Mouse (Mus musculus): ENCODE measurements around the gene Myzap. TPM values are rescaled to one million over a fixed set of nuclear protein-coding genes. Genes with fewer than 3 reads are reported as not detected.

Gene Myzap
- 4.5 and 6.9 TPM in 2 replicates for polyA plus RNA-seq (2014; fragmentation: Nextera tagmentation; extraction: Ambion mirVana)

- no peak within 1 kb of the TSS for H3K27ac ChIP-seq (ENCODE audit: low read depth, low read length)
- no peaks in the 10 kb centered on the region for H3K9me3 ChIP-seq (ENCODE audit: control insufficient read depth, low read length)
- H3K4me3 ChIP-seq (ENCODE audit: low read depth, low read length): peak within 1 kb of the TSS; percentile 42
- H3K4me1 ChIP-seq (ENCODE audit: control insufficient read depth, insufficient read depth, low read length): no peaks in the 10 kb centered on the region
- peak within 1 kb of the TSS; percentile 59 for H3K4me2 ChIP-seq
- under 1% methylated on average over 29 of the region's 29 CpGs for WGBS
- peak; percentile 92 for ATAC-seq (ENCODE audit: low FRiP score)
- H3K27me3 ChIP-seq (ENCODE audit: control insufficient read depth, insufficient read depth, low read length): no peaks in the 10 kb centered on the region
- peak within 1 kb of the TSS; percentile 55 for H3K9ac ChIP-seq (ENCODE audit: low read length)
- no peaks in the 10 kb centered on the region for H3K36me3 ChIP-seq (ENCODE audit: control insufficient read depth, insufficient read depth, low read length)
- DNase-seq (ENCODE audit: low spot score, missing footprints): peak; percentile 97
These were observed at the start of gene Myzap for GRCm38 (mm10) chr9:71591938-71592548. Gene Myzap, minus strand, starts transcription at chr9:71592360.

- H3K4me1 ChIP-seq (ENCODE audit: control insufficient read depth, insufficient read depth, low read length): 0 out of 2 replicates have a peak, but pooled peaks cover 3% of the 10 kb centered on the region
- H3K4me3 ChIP-seq (ENCODE audit: low read depth, low read length): no peak overlapping the region
- ATAC-seq (ENCODE audit: low FRiP score): no peak
- H3K9ac ChIP-seq (ENCODE audit: low read length): no peak overlapping the region
- no peak overlapping the region for H3K27ac ChIP-seq (ENCODE audit: low read depth, low read length)
- H3K9me3 ChIP-seq (ENCODE audit: control insufficient read depth, low read length): peaks cover 3% of the 10 kb centered on the region; the same call in 1 of the 2 replicates
- 76% methylated on average over 4 of the region's 4 CpGs for WGBS
- H3K27me3 ChIP-seq (ENCODE audit: control insufficient read depth, insufficient read depth, low read length): no peaks in the 10 kb centered on the region
- H3K4me2 ChIP-seq: no peak overlapping the region
- no peak for DNase-seq (ENCODE audit: low spot score, missing footprints)
- H3K36me3 ChIP-seq (ENCODE audit: control insufficient read depth, insufficient read depth, low read length): no peaks in the 10 kb centered on the region
These were observed 48.3 kb upstream of the Myzap start for GRCm38 (mm10) chr9:71640361-71640927.

DNA sequence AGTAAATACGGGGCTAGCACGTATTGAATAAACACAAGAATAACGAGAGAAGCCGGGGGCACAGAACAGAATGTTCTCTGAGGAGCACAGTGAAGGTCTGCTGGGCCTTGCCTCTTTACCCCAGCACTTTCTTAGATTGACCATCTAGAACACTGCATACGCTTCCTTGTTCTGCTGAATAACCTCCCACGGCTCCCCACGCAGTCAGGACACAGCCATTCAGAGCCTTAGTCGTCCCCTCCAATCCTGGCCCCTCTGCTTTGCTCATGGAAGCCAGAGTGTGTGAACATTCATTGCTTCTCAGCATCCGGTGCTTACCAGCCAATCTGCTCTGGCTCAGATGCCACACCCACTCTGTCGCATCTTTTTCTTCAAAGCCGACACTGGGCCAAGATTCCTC, 46.0 kb upstream of the Myzap start:
- Histone ChIP-seq H3K9me3 (ENCODE audit: control insufficient read depth, low read length) (peaks cover 3% of the 10 kb centered on the region; the same call in 1 of the 2 replicates), H3K27me3 (ENCODE audit: control insufficient read depth, insufficient read depth, low read length) (no peaks in the 10 kb centered on the region), H3K27ac (ENCODE audit: low read depth, low read length) (no peak overlapping the region), H3K9ac (ENCODE audit: low read length) (no peak overlapping the region), H3K4me1 (ENCODE audit: control insufficient read depth, insufficient read depth, low read length) (0 out of 2 replicates have a peak, but pooled peaks cover 3% of the 10 kb centered on the region), H3K36me3 (ENCODE audit: control insufficient read depth, insufficient read depth, low read length) (no peaks in the 10 kb centered on the region), H3K4me2 (no peak overlapping the region), H3K4me3 (ENCODE audit: low read depth, low read length) (no peak overlapping the region)
- 76% methylated on average over 11 of the region's 11 CpGs for WGBS
- DNase-seq (ENCODE audit: low spot score, missing footprints) (no peak), ATAC-seq (ENCODE audit: low FRiP score) (no peak)

- Histone ChIP-seq H3K27ac (ENCODE audit: low read depth, low read length) (no peak overlapping the region), H3K9ac (ENCODE audit: low read length) (no peak overlapping the region), H3K4me1 (ENCODE audit: control insufficient read depth, insufficient read depth, low read length) (0 out of 2 replicates have a peak, but pooled peaks cover 3% of the 10 kb centered on the region), H3K36me3 (ENCODE audit: control insufficient read depth, insufficient read depth, low read length) (no peaks in the 10 kb centered on the region), H3K9me3 (ENCODE audit: control insufficient read depth, low read length) (no peaks in the 10 kb centered on the region), H3K4me2 (no peak overlapping the region), H3K27me3 (ENCODE audit: control insufficient read depth, insufficient read depth, low read length) (no peaks in the 10 kb centered on the region), H3K4me3 (ENCODE audit: low read depth, low read length) (no peak overlapping the region)
- 89% methylated on average over 1 of the region's 1 CpGs for WGBS
- ATAC-seq (ENCODE audit: low FRiP score) (no peak), DNase-seq (ENCODE audit: low spot score, missing footprints) (no peak)
These were observed 44.7 kb upstream of the Myzap start for GRCm38 (mm10) chr9:71636854-71637253.

DNA sequence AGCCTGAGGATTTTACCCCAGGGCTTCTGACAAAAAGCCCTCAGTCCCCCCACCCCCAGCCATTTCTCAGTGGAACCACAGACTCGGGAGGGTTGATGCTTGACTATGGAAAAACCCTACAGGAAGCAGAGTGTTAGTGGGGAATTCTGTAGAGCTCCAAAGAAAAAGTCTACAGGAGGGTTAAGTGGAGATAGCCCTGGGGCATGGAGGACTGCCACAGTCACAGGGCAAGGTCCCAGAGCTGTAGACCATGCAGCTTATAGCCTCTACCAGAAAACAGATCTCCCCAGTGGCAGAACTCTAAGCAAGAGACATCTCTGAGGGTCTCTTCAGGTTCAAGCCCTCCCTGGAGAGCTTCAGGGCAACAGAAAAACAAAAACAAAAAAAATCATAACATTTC, 43.5 kb upstream of the Myzap start:
- 0 out of 2 replicates have a peak, but pooled peaks cover 3% of the 10 kb centered on the region for H3K4me1 ChIP-seq (ENCODE audit: control insufficient read depth, insufficient read depth, low read length)
- no peaks in the 10 kb centered on the region for H3K36me3 ChIP-seq (ENCODE audit: control insufficient read depth, insufficient read depth, low read length)
- no peak overlapping the region for H3K4me3 ChIP-seq (ENCODE audit: low read depth, low read length)
- H3K27me3 ChIP-seq (ENCODE audit: control insufficient read depth, insufficient read depth, low read length): no peaks in the 10 kb centered on the region
- H3K9ac ChIP-seq (ENCODE audit: low read length): no peak overlapping the region
- ATAC-seq (ENCODE audit: low FRiP score) (no peak), DNase-seq (ENCODE audit: low spot score, missing footprints) (no peak)
- no peak overlapping the region for H3K27ac ChIP-seq (ENCODE audit: low read depth, low read length)
- H3K9me3 ChIP-seq (ENCODE audit: control insufficient read depth, low read length): no peaks in the 10 kb centered on the region
- 85% methylated on average over 1 of the region's 1 CpGs for WGBS
- no peak overlapping the region for H3K4me2 ChIP-seq

DNA sequence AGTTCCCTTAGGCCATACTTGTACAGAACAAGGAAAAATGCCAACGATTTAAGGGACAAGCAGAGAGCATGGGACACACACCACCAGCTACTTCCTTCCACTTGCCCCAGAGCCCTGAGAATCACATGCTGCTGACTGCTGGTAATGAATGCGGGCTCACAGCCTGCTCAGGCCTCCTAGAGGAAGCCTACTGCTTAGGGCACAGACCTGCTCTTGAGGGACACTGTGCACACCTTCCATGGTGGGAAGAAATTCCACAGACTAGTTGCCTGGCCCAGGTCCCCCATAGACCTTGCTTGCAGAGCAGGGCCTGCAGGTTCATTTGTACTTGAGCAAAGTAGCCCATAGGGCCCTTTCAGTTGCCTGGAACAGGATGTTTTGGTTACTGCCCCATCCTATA, 42.8 kb upstream of the Myzap start:
- WGBS: 88% methylated on average over 2 of the region's 2 CpGs
- Histone ChIP-seq H3K4me2 (no peak overlapping the region), H3K4me1 (ENCODE audit: control insufficient read depth, insufficient read depth, low read length) (0 out of 2 replicates have a peak, but pooled peaks cover 3% of the 10 kb centered on the region)

GRCm38 (mm10) chr9:71628921-71629320, 36.8 kb upstream of the Myzap start:
- H3K9me3 ChIP-seq (ENCODE audit: control insufficient read depth, low read length): no peaks in the 10 kb centered on the region
- DNase-seq (ENCODE audit: low spot score, missing footprints): no peak
- no peak overlapping the region for H3K4me2 ChIP-seq
- no peak overlapping the region for H3K27ac ChIP-seq (ENCODE audit: low read depth, low read length)
- H3K4me3 ChIP-seq (ENCODE audit: low read depth, low read length): no peak overlapping the region
- 58% methylated on average over 6 of the region's 6 CpGs for WGBS
- no peak for ATAC-seq (ENCODE audit: low FRiP score)
- H3K4me1 ChIP-seq (ENCODE audit: control insufficient read depth, insufficient read depth, low read length): no peaks in the 10 kb centered on the region
- H3K9ac ChIP-seq (ENCODE audit: low read length): no peak overlapping the region
- no peaks in the 10 kb centered on the region for H3K27me3 ChIP-seq (ENCODE audit: control insufficient read depth, insufficient read depth, low read length)
- no peaks in the 10 kb centered on the region for H3K36me3 ChIP-seq (ENCODE audit: control insufficient read depth, insufficient read depth, low read length)

More for the DNA sequence above, 42.8 kb upstream of the Myzap start:
- no peak overlapping the region for H3K27ac ChIP-seq (ENCODE audit: low read depth, low read length)
- no peaks in the 10 kb centered on the region for H3K36me3 ChIP-seq (ENCODE audit: control insufficient read depth, insufficient read depth, low read length)
- H3K9me3 ChIP-seq (ENCODE audit: control insufficient read depth, low read length): no peaks in the 10 kb centered on the region
- H3K4me3 ChIP-seq (ENCODE audit: low read depth, low read length): no peak overlapping the region
- H3K27me3 ChIP-seq (ENCODE audit: control insufficient read depth, insufficient read depth, low read length): no peaks in the 10 kb centered on the region
- H3K9ac ChIP-seq (ENCODE audit: low read length): no peak overlapping the region
- DNase-seq (ENCODE audit: low spot score, missing footprints) (no peak), ATAC-seq (ENCODE audit: low FRiP score) (no peak)

DNA sequence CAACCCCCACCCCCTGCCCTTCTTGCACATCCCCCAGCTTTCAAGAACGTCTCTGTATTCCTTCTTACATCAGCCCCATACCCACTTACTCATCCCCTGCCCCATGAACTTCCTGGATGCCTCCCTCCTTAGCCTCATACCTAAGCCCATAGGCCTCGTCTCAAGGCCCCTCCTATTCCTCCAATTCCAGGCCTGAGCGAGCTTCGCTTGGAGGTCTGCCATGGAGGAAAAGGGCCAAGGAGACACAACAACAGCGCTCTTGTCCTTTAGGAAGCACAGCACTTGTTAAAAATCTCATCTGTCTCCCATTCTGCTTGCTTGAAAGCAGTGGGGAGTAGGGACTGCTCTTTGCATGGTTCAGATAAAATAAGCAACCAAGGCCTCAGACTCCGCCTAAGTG, 36.1 kb upstream of the Myzap start:
- Histone ChIP-seq H3K9ac (ENCODE audit: low read length) (no peak overlapping the region), H3K4me3 (ENCODE audit: low read depth, low read length) (no peak overlapping the region), H3K4me1 (ENCODE audit: control insufficient read depth, insufficient read depth, low read length) (no peaks in the 10 kb centered on the region), H3K36me3 (ENCODE audit: control insufficient read depth, insufficient read depth, low read length) (no peaks in the 10 kb centered on the region), H3K9me3 (ENCODE audit: control insufficient read depth, low read length) (no peaks in the 10 kb centered on the region), H3K4me2 (no peak overlapping the region), H3K27me3 (ENCODE audit: control insufficient read depth, insufficient read depth, low read length) (no peaks in the 10 kb centered on the region), H3K27ac (ENCODE audit: low read depth, low read length) (no peak overlapping the region)
- WGBS: 81% methylated on average over 6 of the region's 6 CpGs
- ATAC-seq (ENCODE audit: low FRiP score) (no peak), DNase-seq (ENCODE audit: low spot score, missing footprints) (no peak)

GRCm38 (mm10) chr9:71625961-71626360, 33.8 kb upstream of the Myzap start:
- DNase-seq (ENCODE audit: low spot score, missing footprints) (no peak), ATAC-seq (ENCODE audit: low FRiP score) (no peak)
- Histone ChIP-seq H3K9me3 (ENCODE audit: control insufficient read depth, low read length) (no peaks in the 10 kb centered on the region), H3K4me2 (no peak overlapping the region), H3K27ac (ENCODE audit: low read depth, low read length) (no peak overlapping the region), H3K9ac (ENCODE audit: low read length) (no peak overlapping the region), H3K27me3 (ENCODE audit: control insufficient read depth, insufficient read depth, low read length) (no peaks in the 10 kb centered on the region), H3K4me1 (ENCODE audit: control insufficient read depth, insufficient read depth, low read length) (no peaks in the 10 kb centered on the region), H3K4me3 (ENCODE audit: low read depth, low read length) (no peak overlapping the region), H3K36me3 (ENCODE audit: control insufficient read depth, insufficient read depth, low read length) (no peaks in the 10 kb centered on the region)
- 83% methylated on average over 6 of the region's 6 CpGs for WGBS

Data from midbrain, embryonic 11.5 days (tissue).